Mouse (Mus musculus): ENCODE data around the gene Noct.

- TF ChIP-seq CHD2 (IDR thresholded peaks at IDR 0.05; ENCODE audit: low read depth, low read length) = no peak
- no peak for TF ChIP-seq MAFK (IDR thresholded peaks at IDR 0.05; ENCODE audit: insufficient read depth, low read depth, low read length)
- TF ChIP-seq HCFC1 (IDR thresholded peaks at IDR 0.05; ENCODE audit: borderline replicate concordance, insufficient read depth, low read length) = 0 out of 2 replicates have a peak, but pooled peaks have one; percentile 11
- no peak for TF ChIP-seq ZNF384 (IDR thresholded peaks at IDR 0.05; ENCODE audit: low read depth, low read length)
Observed at GRCm38 (mm10) chr3:51277201-51278150, 53.2 kb downstream of the Noct start.
